Mouse (Mus musculus) midbrain, embryonic 13.5 days (tissue): ENCODE measurements at regions not wholly inside any gene's neighbourhood (a gene's known extent, or its start where the extent isn't known, plus 50 kb on each side); places are given as distances from the start of the nearest gene placed in this dataset.

ENCODE experiments used
- ATAC-seq: fragments of 200-750 bp; cut with Nextera tagmentation; 2 replicates; pipeline ENCODE4 v1.8.0; 2017; ENCODE audit warnings: mild to moderate bottlenecking, moderate TSS enrichment, moderate library complexity
- H3K27ac ChIP-seq: fragments of 300-500 bp; sonication (generic); 2 replicates; pipeline ENCODE4 v1.5.1; 2015; ENCODE audit warnings: inconsistent platforms, mild to moderate bottlenecking, moderate library complexity
- H3K27me3 ChIP-seq: fragments of 300-500 bp; sonication (generic); 2 replicates; pipeline ENCODE4 v1.6.1; 2015; ENCODE audit warnings: mild to moderate bottlenecking, inconsistent platforms
- H3K36me3 ChIP-seq: fragments of 300-500 bp; sonication (generic); 2 replicates; pipeline ENCODE4 v1.6.1; 2015; ENCODE audit warnings: mild to moderate bottlenecking, inconsistent platforms
- H3K4me1 ChIP-seq: fragments of 300-500 bp; sonication (generic); replicated peaks from 2 replicates; pipeline ENCODE4 v1.6.1; 2015; ENCODE audit warnings: inconsistent platforms
- H3K4me2 ChIP-seq: fragments of 300-500 bp; sonication (generic); replicated peaks from 2 replicates; pipeline ENCODE4 v1.6.1; 2015; ENCODE audit warnings: moderate library complexity, mild to moderate bottlenecking, inconsistent platforms
- H3K4me3 ChIP-seq: fragments of 300-500 bp; sonication (generic); replicated peaks from 2 replicates; pipeline ENCODE4 v1.5.1; 2015; ENCODE audit warnings: mild to moderate bottlenecking, inconsistent platforms
- H3K9ac ChIP-seq: fragments of 300-500 bp; sonication (generic); replicated peaks from 2 replicates; pipeline ENCODE4 v1.6.1; 2015; ENCODE audit warnings: mild to moderate bottlenecking, inconsistent platforms
- H3K9me3 ChIP-seq: fragments of 300-500 bp; sonication (generic); 2 replicates; pipeline ENCODE4 v1.6.1; 2016; ENCODE audit warnings: mild to moderate bottlenecking, inconsistent platforms
- WGBS: fragments of 180-500 bp; shearing (Covaris S2); methylation state at CpG from one replicate; pipeline ENCODE4 v1.1.7; 2015; 5-methylcytosine and 5-hydroxymethylcytosine counted together

DNA sequence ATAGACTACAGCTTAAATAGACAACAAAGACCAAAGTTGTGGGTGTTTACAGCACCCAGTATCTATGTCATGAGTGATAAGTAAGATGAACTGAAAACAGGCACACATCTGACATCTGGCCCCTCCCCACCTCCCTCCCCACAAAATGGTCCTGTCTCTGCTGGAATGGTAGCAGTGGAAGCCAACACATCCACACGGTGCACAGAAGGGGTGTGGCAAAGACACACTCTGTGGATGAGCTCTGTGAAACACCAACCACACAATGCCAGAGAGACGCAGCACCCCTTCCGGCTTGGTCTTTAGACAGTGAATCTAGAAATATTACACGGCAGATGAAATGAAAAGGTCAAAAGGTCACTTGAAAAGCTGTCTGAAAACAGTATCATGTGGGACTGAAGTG is 85.6 kb downstream of the Fgf18 start:
- Histone ChIP-seq H3K27ac (no peak overlapping the region), H3K27me3 (no peaks in the 10 kb centered on the region), H3K4me1 (no peaks in the 10 kb centered on the region), H3K9me3 (no peaks in the 10 kb centered on the region), H3K9ac (no peak overlapping the region), H3K4me3 (no peak overlapping the region), H3K36me3 (no peaks in the 10 kb centered on the region), H3K4me2 (no peak overlapping the region)
- 83% methylated on average over 4 of the region's 4 CpGs for whole genome bisulfite sequencing
- no peak for ATAC-seq

DNA sequence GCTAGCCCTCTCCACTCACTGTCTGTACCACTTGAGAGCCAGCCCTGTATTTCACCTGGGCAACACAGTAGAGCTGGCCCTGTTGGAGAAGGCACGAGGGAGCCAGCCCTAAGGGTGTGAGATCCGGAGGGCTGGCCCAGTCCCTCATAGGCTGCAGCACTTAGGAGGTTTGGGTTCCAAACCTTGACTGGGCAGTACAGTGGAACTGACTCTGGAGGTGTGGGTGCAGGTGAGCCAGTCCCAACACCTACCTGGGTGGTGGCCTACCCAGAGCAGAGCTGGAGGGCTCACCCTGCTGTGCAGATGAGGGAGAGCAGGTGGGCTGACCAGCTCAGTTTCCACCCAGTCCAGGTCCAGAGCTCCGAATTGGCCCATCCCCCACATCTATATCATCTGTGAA is 86.8 kb downstream of the Fgf18 start:
- no peak overlapping the region for H3K4me3 ChIP-seq

DNA sequence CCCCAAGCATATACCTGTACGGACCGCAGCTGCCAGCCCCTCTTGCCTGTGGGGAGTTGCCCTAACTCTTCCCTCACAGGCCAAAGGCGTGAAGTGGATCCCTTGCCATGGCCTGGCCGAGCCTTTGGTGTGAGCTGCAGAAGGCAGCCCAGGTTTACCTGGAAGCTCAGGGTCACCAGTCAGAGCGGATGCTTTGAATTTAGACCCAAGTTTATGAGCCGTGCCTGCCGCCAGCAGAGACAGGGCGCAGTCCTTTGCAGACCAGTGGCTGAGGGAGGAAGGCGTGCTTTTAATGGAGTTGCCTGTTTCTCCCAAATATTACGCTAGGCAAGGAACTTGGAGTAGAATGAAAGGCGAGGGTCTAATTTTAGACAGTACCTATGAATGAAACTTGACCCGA is 97.0 kb downstream of the Fgf18 start:
- WGBS, result 87% methylated on average over 12 of the region's 12 CpGs
- H3K4me3 ChIP-seq, result no peak overlapping the region
- H3K9ac ChIP-seq, result no peak overlapping the region

More for the DNA sequence above, 86.8 kb downstream of the Fgf18 start:
- no peaks in the 10 kb centered on the region for H3K9me3 ChIP-seq
- no peaks in the 10 kb centered on the region for H3K4me1 ChIP-seq
- 0 out of 2 replicates have a peak, but pooled peaks have one; percentile 30 for ATAC-seq
- H3K36me3 ChIP-seq, result no peaks in the 10 kb centered on the region
- H3K27me3 ChIP-seq, result no peaks in the 10 kb centered on the region
- H3K4me2 ChIP-seq, result no peak overlapping the region
- no peak overlapping the region for H3K9ac ChIP-seq
- WGBS, result 70% methylated on average over 3 of the region's 3 CpGs
- no peak overlapping the region for H3K27ac ChIP-seq

DNA sequence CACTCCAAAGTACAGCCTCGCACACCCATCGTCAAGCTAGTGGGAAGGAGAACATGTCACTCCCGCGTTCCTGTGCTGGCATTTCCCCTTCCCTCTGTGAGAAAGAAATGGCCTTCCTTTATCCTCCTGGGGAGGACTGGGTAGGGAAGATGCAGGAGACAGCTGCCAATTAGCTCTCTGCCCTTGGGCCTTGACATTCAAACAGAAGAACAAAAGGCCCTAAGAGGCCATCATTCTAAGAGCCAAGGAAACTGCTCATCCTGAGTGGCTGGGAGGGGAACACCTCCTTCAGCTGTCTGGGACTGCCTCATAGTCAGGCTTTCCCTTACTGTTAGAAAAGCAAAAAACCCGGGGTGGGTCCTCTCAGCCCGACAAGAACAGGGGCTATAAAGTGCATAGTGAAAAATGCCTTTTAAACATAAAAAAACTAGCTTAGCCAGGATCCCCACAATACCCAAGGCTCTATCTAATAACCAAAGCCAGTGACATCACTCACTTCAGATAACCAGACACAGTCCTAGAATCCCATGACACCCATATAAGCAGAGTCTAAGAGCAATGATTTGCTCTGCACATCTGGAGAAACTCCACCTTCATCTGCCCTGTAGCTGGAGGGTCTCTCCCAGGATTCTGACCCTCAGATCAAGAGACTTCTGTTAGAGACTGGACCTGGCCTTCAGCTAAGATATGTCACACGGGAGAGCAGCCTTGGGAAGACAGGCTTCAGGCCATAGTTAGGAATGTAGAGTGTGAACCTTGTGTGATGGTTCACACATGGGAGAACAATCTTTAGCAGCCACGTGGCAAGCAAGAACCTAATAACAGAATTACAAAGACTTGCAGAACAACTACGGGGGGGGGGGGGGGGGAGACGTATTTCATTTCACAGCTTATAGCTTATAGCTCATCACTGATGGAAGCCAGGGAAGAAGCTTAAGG is 107.1 kb downstream of the Fgf18 start:
- Histone ChIP-seq H3K4me3 (no peak overlapping the region), H3K36me3 (no peaks in the 10 kb centered on the region), H3K27ac (no peak overlapping the region), H3K4me1 (no peaks in the 10 kb centered on the region), H3K9me3 (no peaks in the 10 kb centered on the region), H3K4me2 (no peak overlapping the region), H3K9ac (no peak overlapping the region), H3K27me3 (no peaks in the 10 kb centered on the region)
- WGBS, result 82% methylated on average over 10 of the region's 10 CpGs
- ATAC-seq, result no peak

More for the DNA sequence above, 97.0 kb downstream of the Fgf18 start:
- no peaks in the 10 kb centered on the region for H3K36me3 ChIP-seq
- ATAC-seq, result no peak
- H3K9me3 ChIP-seq, result no peaks in the 10 kb centered on the region
- H3K27me3 ChIP-seq, result no peaks in the 10 kb centered on the region
- no peaks in the 10 kb centered on the region for H3K4me1 ChIP-seq
- no peak overlapping the region for H3K4me2 ChIP-seq
- H3K27ac ChIP-seq, result no peak overlapping the region

DNA sequence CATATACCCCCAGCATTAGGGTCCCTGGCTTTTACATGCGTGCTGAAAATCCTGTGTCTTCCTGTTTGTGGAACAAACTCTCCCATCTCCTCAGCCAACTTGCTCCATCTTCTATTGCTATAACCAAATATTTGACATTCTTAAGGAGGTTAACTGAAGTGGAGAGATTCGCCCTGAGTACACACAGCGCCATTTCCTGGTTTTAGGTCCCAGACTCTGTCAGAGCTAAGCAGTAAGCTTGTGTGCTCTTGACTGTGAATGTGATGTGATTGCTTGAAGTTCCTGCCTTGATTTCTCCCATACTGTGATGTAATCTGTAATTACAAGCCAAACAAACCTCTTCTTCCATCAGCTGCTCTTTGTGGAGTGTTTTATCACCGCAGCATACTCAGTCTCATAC is 110.8 kb downstream of the Fgf18 start:
- Histone ChIP-seq H3K27me3 (no peaks in the 10 kb centered on the region), H3K9me3 (no peaks in the 10 kb centered on the region), H3K36me3 (no peaks in the 10 kb centered on the region), H3K4me1 (no peaks in the 10 kb centered on the region), H3K27ac (no peak overlapping the region), H3K9ac (no peak overlapping the region), H3K4me3 (no peak overlapping the region), H3K4me2 (no peak overlapping the region)
- no peak for ATAC-seq
- 93% methylated on average over 4 of the region's 4 CpGs for WGBS

DNA sequence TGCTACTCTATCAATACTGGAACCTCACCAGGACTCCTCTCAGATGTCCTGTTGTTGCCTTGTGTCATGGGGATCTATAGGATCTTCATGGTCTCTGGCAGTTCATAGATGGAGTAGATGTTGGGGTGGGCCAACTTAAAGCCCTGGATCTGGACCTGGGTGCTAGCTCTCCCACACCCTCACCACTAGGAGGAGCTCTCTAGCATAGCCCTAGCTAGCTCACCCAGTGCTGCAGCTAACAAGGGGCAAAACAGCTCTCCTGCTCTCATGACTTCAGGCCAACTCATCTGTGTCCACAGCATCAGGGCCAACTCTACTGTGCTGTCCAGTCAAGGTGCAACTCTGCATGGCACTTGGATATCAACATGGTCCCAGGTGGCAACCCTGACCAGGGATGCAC is 118.3 kb downstream of the Fgf18 start:
- Histone ChIP-seq H3K4me1 (no peaks in the 10 kb centered on the region), H3K9ac (no peak overlapping the region), H3K36me3 (no peaks in the 10 kb centered on the region), H3K4me2 (no peak overlapping the region), H3K27me3 (no peaks in the 10 kb centered on the region), H3K9me3 (no peaks in the 10 kb centered on the region), H3K27ac (no peak overlapping the region), H3K4me3 (no peak overlapping the region)
- no peak for ATAC-seq

DNA sequence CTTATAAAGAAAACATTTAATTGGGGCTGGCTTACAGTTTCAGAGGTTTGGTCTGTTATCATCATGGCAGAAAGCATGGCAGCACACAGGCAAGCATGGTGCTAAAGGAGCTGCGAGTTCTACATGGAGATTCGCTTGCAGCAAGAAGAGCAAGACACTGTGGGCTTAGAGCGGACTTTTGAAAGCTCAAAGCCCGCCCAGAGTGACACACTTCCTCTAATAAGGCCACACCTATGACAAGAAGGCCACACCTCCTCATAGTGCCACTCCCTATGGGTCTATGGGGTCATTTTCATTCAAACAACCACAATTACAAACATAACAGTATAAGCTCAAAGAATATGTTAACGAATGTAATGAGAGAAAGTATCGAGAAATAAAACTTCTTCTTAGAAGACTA is 120.1 kb downstream of the Fgf18 start:
- Histone ChIP-seq H3K4me3 (no peak overlapping the region), H3K4me1 (no peaks in the 10 kb centered on the region), H3K36me3 (no peaks in the 10 kb centered on the region), H3K9me3 (no peaks in the 10 kb centered on the region), H3K27me3 (no peaks in the 10 kb centered on the region), H3K9ac (no peak overlapping the region), H3K4me2 (no peak overlapping the region), H3K27ac (no peak overlapping the region)
- ATAC-seq, result no peak
- WGBS, result 90% methylated on average over 6 of the region's 6 CpGs

DNA sequence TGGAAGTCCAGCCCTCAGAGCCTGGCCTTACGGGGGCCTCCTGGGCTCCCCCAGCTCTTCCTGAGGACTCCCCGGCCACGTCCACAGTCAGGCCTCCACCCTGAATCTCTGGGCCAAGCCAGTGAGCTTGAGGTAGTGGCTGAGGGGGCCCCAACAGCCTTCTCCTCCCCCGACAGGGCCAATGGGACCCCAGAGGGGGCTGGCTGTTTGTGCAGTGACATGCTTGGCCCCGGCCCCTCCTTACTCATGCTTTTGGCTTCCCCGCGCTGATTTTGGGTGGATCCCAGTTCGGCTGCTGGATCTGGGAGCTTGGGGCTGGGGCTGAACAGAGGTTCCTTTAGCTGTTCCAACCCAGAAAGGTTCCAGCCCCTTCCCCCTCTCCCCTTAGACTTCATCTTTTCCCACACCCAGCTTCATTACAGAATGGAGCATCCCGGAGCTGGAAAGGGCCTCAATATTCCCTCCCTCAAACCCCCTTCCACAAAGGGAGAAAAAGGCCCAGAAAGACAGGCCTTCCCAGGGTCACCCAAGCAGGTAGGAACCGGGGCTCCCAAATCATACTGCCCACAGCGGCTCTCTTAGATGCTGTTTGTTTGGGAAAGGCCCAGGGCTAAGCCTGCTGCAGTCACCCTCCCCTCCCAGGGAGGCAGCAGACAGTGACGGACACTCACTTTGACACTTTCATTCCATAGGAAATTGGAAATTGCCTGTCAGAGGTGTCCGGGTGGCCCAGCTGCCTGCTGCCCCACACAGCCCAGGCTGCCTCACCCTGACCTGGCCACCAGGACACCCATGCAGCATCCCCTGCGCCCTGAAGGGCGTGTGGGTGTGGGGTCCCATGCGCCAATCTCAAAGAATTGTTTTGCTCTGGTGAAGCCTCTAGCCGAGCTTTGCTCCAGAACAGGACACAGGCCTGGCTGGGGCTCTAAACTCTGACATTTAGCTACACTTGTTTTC is 133.7 kb downstream of the Fgf18 start:
- Histone ChIP-seq H3K4me1 (no peaks in the 10 kb centered on the region), H3K9ac (no peak overlapping the region), H3K36me3 (no peaks in the 10 kb centered on the region), H3K27me3 (no peaks in the 10 kb centered on the region), H3K4me3 (no peak overlapping the region), H3K27ac (no peak overlapping the region), H3K4me2 (no peak overlapping the region), H3K9me3 (no peaks in the 10 kb centered on the region)
- no peak for ATAC-seq
- WGBS, result 78% methylated on average over 17 of the region's 17 CpGs

DNA sequence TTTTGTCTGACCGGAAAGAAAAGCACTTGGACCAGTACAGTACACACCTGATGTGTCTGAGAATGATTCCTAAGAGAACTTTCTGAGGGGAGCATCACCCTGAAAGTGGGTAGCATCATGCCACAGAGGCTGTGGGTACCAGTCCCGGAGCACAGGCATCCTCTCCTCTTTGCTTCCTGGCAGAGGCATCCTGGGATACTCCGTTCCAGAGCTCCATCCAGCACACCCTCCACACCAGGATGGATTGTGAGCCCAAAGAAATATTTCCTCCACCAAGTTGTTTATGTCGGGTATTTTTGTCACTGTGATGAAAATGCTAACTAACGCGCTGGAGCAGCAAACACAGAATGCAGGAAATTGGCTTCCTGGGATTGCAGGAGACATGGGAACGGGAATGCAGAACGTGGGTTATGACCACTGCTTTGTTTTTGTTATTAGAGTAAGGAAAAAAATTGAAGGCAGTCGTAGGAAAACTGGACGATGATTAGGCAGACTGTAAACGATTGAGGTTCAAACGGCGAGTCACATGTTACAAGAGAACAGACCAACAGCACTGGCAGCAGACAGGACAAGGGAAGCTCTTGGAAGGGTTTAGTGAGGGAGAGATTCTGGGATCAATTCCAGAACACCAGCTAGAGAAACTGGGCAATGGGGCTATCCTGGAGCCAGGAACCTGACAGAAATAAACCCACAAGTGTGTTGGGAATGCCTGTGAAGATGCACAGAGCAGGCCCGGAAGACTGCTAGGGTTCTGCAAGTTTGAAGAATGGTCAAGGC is 134.6 kb downstream of the Fgf18 start:
- Histone ChIP-seq H3K27ac (no peak overlapping the region), H3K9me3 (no peaks in the 10 kb centered on the region), H3K4me1 (no peaks in the 10 kb centered on the region), H3K27me3 (no peaks in the 10 kb centered on the region), H3K4me3 (no peak overlapping the region), H3K36me3 (no peaks in the 10 kb centered on the region), H3K9ac (no peak overlapping the region), H3K4me2 (no peak overlapping the region)
- 89% methylated on average over 14 of the region's 14 CpGs for WGBS
- ATAC-seq, result no peak

DNA sequence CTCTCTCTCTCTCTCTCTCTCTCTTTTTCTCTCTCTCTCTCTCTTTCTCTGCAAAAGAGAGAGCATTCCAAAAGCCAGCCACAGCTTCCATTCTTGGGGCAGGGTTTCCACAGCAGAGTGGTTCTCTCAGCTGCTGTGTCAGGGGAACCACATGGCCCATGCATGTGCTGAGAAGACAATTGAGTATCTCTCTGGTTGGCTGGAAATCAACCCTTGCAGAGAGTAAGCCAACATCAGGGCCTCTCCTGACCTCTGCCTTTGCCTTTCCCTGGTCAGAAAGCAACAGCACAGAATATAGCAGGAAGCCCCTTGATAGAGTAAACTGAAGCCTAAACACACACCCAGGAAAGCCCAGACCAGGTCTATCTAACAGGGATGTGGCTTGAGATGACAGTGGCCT is 138.6 kb downstream of the Fgf18 start:
- no peak overlapping the region for H3K9ac ChIP-seq
- no peak for ATAC-seq

DNA sequence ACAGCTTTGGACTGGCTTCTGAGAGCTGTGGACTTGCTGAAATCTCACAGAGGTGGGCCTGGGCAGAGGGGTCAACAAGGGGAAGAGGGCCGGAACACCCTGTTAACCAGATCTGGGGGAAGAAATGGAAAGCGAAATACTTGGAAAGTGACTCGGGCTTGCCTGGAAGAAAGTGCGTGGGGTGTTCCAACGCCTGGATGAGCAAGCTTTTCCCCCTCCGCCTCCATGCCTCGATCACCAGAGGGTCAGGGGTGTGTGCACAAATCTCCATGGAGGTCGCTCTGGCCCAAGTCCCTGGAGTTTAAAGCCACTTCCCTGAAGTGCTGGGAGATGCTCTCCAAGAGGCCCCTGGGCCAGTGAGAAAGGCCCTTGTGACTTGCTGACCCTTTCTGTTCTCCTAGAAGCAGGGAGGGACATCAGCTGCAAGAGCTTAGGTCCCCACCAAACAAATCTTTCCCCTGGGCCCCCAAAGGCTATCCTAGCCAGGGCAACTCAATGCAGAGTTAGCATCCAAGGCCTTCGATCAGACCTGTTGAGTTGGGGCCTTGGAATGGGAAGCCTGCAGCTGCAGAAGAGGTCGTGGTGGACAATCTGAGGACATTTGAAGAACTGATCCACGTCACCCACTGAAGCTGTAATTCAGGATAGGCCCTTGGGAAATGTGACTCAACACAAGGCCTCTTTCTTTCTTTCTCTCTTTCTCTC is 139.2 kb downstream of the Fgf18 start:
- no peaks in the 10 kb centered on the region for H3K36me3 ChIP-seq
- ATAC-seq, result no peak

More for the DNA sequence above, 138.6 kb downstream of the Fgf18 start:
- Histone ChIP-seq H3K27me3 (no peaks in the 10 kb centered on the region), H3K27ac (no peak overlapping the region), H3K9me3 (no peaks in the 10 kb centered on the region), H3K4me2 (no peak overlapping the region), H3K4me3 (no peak overlapping the region), H3K4me1 (peaks cover 5% of the 10 kb centered on the region), H3K36me3 (no peaks in the 10 kb centered on the region)

More for the DNA sequence above, 139.2 kb downstream of the Fgf18 start:
- H3K27ac ChIP-seq, result no peak overlapping the region
- no peak overlapping the region for H3K9ac ChIP-seq
- no peaks in the 10 kb centered on the region for H3K9me3 ChIP-seq
- no peak overlapping the region for H3K4me2 ChIP-seq
- no peak overlapping the region for H3K4me3 ChIP-seq
- 95% methylated on average over 11 of the region's 11 CpGs for WGBS
- peaks cover 5% of the 10 kb centered on the region for H3K4me1 ChIP-seq
- H3K27me3 ChIP-seq, result no peaks in the 10 kb centered on the region
